Mouse (Mus musculus) cerebellum, postnatal 10 days (tissue): Measurements from ENCODE around the gene 2310039H08Rik.

Experiments
- DNase-seq, 2 experiments: peaks; one replicate each; pipeline ENCODE4 v3.0.0; 2021; ENCODE audit warnings: mixed read lengths in 2 of 2

The 2310039H08Rik gene

GRCm38 (mm10) chr17:46810672-46811071 is 38.2 kb downstream of the 2310039H08Rik start:
- DNase-seq = peak in 1 of 2 experiments; percentile 21

- no peak for DNase-seq
These were observed 40.0 kb downstream of the 2310039H08Rik start for GRCm38 (mm10) chr17:46812442-46812841.

DNA sequence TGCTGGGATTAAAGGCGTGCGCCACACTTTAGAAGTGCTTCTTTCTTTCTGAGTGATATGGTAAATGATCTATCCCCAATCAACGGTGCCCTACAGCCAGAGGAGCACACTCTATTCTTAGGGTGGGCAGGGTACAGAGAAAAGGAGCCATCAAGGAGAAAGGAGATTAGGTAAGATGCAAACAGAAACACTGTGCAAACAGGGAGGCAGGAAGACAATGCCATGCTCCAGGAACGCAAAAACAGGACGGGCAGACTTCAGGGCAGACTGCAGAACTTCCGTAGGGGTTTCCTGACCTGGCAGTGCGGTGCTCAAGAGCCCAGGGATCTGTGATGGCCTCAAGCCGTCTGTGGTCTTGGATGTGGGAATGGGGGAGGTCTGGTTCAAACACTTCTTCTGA is 41.2 kb downstream of the 2310039H08Rik start:
- DNase-seq = no peak

- no peak for DNase-seq
These were observed 42.1 kb downstream of the 2310039H08Rik start for GRCm38 (mm10) chr17:46814497-46814896.

DNA sequence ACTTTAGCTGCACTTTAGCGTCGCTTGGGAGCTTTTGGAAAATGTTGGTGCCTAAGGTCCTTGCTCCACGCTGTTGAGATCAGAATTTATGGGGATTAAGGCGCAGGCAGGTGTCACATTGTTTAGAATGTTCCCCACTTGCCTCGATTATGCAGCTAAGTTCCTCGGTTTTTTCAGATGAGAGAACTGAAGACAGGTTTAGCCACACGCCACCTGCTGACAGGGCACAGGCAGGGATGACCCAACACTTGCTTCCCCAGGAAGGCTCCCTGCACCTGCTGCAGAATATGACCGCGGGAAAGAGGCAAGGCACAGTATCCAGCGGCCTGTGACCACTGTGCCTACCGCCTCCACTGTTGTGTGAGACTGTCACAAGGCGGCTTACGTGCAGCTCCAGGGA is 43.9 kb downstream of the 2310039H08Rik start:
- DNase-seq = no peak

DNA sequence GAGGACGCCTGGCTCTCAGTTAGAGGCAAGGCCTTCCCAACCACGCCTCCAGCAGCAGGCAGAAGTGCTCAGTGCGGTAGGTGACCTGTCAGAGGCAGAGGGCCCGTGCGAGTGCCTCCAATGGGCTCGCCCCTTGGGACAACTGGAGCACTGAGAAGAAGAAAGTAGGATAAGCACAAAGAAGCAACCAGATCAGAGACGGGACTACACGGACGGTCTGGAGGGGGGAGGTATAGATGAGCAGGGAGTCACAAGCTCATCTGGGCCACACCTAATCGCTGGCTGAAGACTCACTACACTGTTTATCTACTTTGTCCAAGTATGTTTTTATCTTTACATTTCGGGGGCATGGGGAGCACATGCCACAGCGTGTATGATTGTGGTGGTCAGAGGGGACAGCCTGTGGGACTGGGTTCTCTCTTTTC is 45.3 kb downstream of the 2310039H08Rik start:
- no peak for DNase-seq

GRCm38 (mm10) chr17:46820628-46821027 is 48.2 kb downstream of the 2310039H08Rik start:
- DNase-seq = peak in 1 of 2 experiments; percentile 35
